Mouse (Mus musculus) right cerebral cortex, postnatal 25 days (tissue): ENCODE measurements around the gene Gcgr.
"Not testable (repeated sequence)": the region's sequence is repeated elsewhere in the genome, so short reads cannot be mapped to it uniquely, and the experiment has no call there.

Source experiments
- DNase-seq: peaks from one replicate; pipeline ENCODE4 v3.0.0; 2022

Gene Gcgr

GRCm38 (mm10) chr11:120507611-120508289 is 22.7 kb upstream of the Gcgr start:
- DNase-seq = no peak

GRCm38 (mm10) chr11:120508290-120508870 is 22.1 kb upstream of the Gcgr start:
- DNase-seq = no peak

- no peak for DNase-seq
Observed at GRCm38 (mm10) chr11:120509940-120510339, 20.6 kb upstream of the Gcgr start.

GRCm38 (mm10) chr11:120510375-120511030 is 20.0 kb upstream of the Gcgr start:
- DNase-seq = no peak

GRCm38 (mm10) chr11:120512790-120513453 is 17.6 kb upstream of the Gcgr start:
- no peak for DNase-seq

- not testable (repeated sequence) for DNase-seq
Observed at GRCm38 (mm10) chr11:120514262-120514661, 16.2 kb upstream of the Gcgr start.

- peak; percentile 80 for DNase-seq
Observed at GRCm38 (mm10) chr11:120515611-120516010, 14.9 kb upstream of the Gcgr start.

GRCm38 (mm10) chr11:120517147-120517546 is 13.4 kb upstream of the Gcgr start:
- DNase-seq = no peak

- DNase-seq = peak; percentile 82
Observed at GRCm38 (mm10) chr11:120518027-120518426, 12.5 kb upstream of the Gcgr start.

- no peak for DNase-seq
Observed at GRCm38 (mm10) chr11:120518558-120518957, 11.9 kb upstream of the Gcgr start.

- no peak for DNase-seq
Observed at GRCm38 (mm10) chr11:120519738-120520137, 10.8 kb upstream of the Gcgr start.

- no peak for DNase-seq
Observed at GRCm38 (mm10) chr11:120520498-120520897, 10.0 kb upstream of the Gcgr start.

- DNase-seq = no peak
Observed at GRCm38 (mm10) chr11:120520967-120521540, 9.4 kb upstream of the Gcgr start.

- DNase-seq = no peak
Observed at GRCm38 (mm10) chr11:120522581-120522980, 7.9 kb upstream of the Gcgr start.

GRCm38 (mm10) chr11:120525959-120526358 is 4.5 kb upstream of the Gcgr start:
- DNase-seq = no peak

GRCm38 (mm10) chr11:120527690-120528354 is 2.7 kb upstream of the Gcgr start:
- DNase-seq = no peak

- DNase-seq = no peak
Observed at GRCm38 (mm10) chr11:120528903-120529302, 1.6 kb upstream of the Gcgr start.

GRCm38 (mm10) chr11:120531646-120532045 is 1.1 kb downstream of the Gcgr start:
- DNase-seq = no peak

GRCm38 (mm10) chr11:120534093-120534492 is 3.6 kb downstream of the Gcgr start:
- DNase-seq = no peak

- no peak for DNase-seq
Observed at GRCm38 (mm10) chr11:120535145-120535544, 4.6 kb downstream of the Gcgr start.

- DNase-seq = no peak
Observed at GRCm38 (mm10) chr11:120535804-120536203, 5.3 kb downstream of the Gcgr start.

GRCm38 (mm10) chr11:120538485-120538884 is 8.0 kb downstream of the Gcgr start:
- no peak for DNase-seq

- DNase-seq = no peak
Observed at GRCm38 (mm10) chr11:120538955-120539284, 8.4 kb downstream of the Gcgr start.
